Mouse (Mus musculus) heart, embryonic 14.5 days (tissue): ENCODE measurements around the gene Tm9sf3. TPM values are rescaled to one million over a fixed set of nuclear protein-coding genes. Genes with fewer than 3 reads are reported as not detected.
"Not testable (repeated sequence)": the region's sequence is repeated elsewhere in the genome, so short reads cannot be mapped to it uniquely, and the experiment has no call there.

Experiments
- ATAC-seq: fragments of 200-750 bp; cut with Nextera tagmentation; 2 replicates; pipeline ENCODE4 v1.8.0; 2017; ENCODE audit warnings: low read depth, moderate TSS enrichment; ENCODE audit not compliant: insufficient number of reproducible peaks, insufficient read depth, low FRiP score
- H3K27ac ChIP-seq, 2 experiments: fragments of 200-500 bp in 1 of 2; fragments of 300-500 bp in 1 of 2; sonication (generic) in 1 of 2; replicated peaks in 1 of 2; 2 replicates each; pipeline ENCODE4 v1.5.1; 2012 to 2014; ENCODE audit warnings: low read depth in 2 of 2, low read length in 2 of 2, control low read depth in 1 of 2, mild to moderate bottlenecking in 1 of 2, mixed read lengths in 1 of 2; ENCODE audit not compliant: control insufficient read depth in 1 of 2, insufficient read depth in 1 of 2
- H3K27me3 ChIP-seq: fragments of 300-500 bp; sonication (generic); 2 replicates; pipeline ENCODE4 v1.6.1; 2014; ENCODE audit warnings: mild to moderate bottlenecking, low read length, control low read depth; ENCODE audit not compliant: control insufficient read depth, insufficient read depth
- H3K36me3 ChIP-seq: fragments of 300-500 bp; sonication (generic); 2 replicates; pipeline ENCODE4 v1.6.1; 2014; ENCODE audit warnings: mild to moderate bottlenecking, control low read depth, low read length, mixed read lengths; ENCODE audit not compliant: control insufficient read depth, insufficient read depth
- H3K4me1 ChIP-seq, 2 experiments: fragments of 200-500 bp in 1 of 2; fragments of 300-500 bp in 1 of 2; sonication (generic) in 1 of 2; 2 replicates each; pipeline ENCODE4 v1.6.1; 2012 to 2014; ENCODE audit warnings: low read length in 2 of 2, control low read depth in 1 of 2, mixed read lengths in 1 of 2; ENCODE audit not compliant: control insufficient read depth in 2 of 2, insufficient read depth in 2 of 2
- H3K4me2 ChIP-seq: fragments of 300-500 bp; sonication (generic); 2 replicates; pipeline ENCODE4 v1.6.1; 2014; ENCODE audit warnings: mild to moderate bottlenecking, low read length
- H3K4me3 ChIP-seq, 2 experiments: fragments of 200-500 bp in 1 of 2; fragments of 300-500 bp in 1 of 2; sonication (generic) in 1 of 2; 2 replicates each; pipeline ENCODE4 v1.5.1; 2012 to 2014; ENCODE audit warnings: low read length in 2 of 2, mild to moderate bottlenecking in 2 of 2, control low read depth in 1 of 2, low read depth in 1 of 2, moderate library complexity in 1 of 2; ENCODE audit not compliant: control insufficient read depth in 1 of 2, insufficient read depth in 1 of 2
- H3K9ac ChIP-seq: fragments of 300-500 bp; sonication (generic); 2 replicates; pipeline ENCODE4 v1.6.1; 2014; ENCODE audit warnings: mild to moderate bottlenecking, low read length
- H3K9me3 ChIP-seq: fragments of 300-500 bp; sonication (generic); 2 replicates; pipeline ENCODE4 v1.6.1; 2016; ENCODE audit warnings: low read length, control low read depth; ENCODE audit not compliant: control insufficient read depth
- whole genome bisulfite sequencing: fragments of 180-500 bp; shearing (Covaris S2); extraction: QIAGEN DNeasy Blood & Tissue Kit; methylation state at CpG from one replicate; pipeline ENCODE4 v1.1.7; 2014; 5-methylcytosine and 5-hydroxymethylcytosine counted together
- polyA plus RNA-seq: library from polyadenylated mRNA; unstranded; fragments of >200 nt; fragmentation: Nextera tagmentation; extraction: Ambion mirVana; gene quantifications from 2 replicates; pipeline ENCODE4 v1.2.1, GENCODE M21; 2014

Gene Tm9sf3
- polyA plus RNA-seq = 111 and 119 TPM in 2 replicates

DNA sequence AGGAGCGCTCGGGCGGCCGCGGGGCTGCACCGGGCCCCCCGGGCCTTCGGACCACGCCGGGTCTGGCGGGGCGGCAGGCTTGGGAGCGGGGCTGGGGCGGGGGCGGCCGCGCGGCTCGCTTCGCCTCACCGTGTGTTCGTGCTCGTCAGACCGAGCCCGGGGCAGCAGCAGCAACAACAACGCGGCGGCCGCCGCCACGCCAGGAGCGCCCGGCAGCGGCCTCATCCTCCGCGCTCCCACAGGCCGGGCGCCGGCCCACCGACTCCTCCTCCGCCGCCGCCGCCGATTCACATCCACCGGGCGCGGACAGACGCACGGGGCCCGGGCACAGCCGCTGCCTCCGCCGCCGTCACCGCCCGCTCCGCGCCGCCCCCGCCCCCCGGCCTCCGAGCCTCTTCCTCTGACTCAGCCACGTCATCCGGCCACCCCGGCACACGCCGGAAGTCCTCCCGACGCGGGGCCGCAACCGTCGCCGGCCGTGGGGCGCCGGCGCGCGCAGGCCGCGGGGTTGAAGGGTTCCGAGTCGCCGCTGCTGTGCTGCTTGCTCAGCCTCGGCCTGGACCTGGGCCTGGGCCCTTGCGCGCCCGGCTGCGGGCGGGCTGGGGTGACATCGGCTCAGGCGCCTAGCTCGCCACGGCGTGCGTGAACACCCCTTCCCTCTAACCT lies at the start of gene Tm9sf3:
Gene Tm9sf3 (minus strand): TSS at position 368 of the 666 bp plus-strand sequence.
- Histone ChIP-seq H3K27me3 (no peaks in the 10 kb centered on the region), H3K36me3 (peaks cover 8% of the 10 kb centered on the region; the same call in 1 of the 2 replicates), H3K4me1 (peaks cover 0 to 25% of the 10 kb centered on the region in 2 experiments; a peak in 3 of 4 replicates), H3K9me3 (no peaks in the 10 kb centered on the region), H3K27ac (peak within 1 kb of the TSS; percentile 94 to 99), H3K4me2 (peak within 1 kb of the TSS; percentile 68), H3K4me3 (peak within 1 kb of the TSS; percentile 91 to 96), H3K9ac (peak within 1 kb of the TSS; percentile 97)
- under 1% methylated on average over 84 of the region's 98 CpGs for whole genome bisulfite sequencing
- peak; percentile 86 for ATAC-seq

DNA sequence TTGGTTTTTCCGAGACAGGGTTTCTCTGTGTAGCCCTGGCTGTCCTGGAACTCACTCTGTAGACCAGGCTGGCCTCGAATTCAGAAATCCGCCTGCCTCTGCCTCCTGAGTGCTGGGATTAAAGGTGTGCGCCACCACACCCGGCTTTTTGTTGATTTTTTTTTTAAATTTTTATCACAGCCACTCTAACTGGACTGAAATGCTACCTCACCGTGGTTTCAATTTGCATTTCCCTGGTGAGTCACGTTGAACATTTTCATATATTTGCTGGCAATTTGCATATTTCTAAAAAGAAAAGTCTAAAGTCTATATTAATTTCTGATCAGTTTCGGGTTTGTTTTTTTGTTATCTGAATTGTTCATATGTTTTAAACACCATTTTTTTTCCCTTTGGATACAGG lies 48.8 kb upstream of the Tm9sf3 start:
- H3K36me3 ChIP-seq, H3K4me3 ChIP-seq, H3K27ac ChIP-seq, H3K4me2 ChIP-seq, ATAC-seq, H3K4me1 ChIP-seq, H3K9ac ChIP-seq, H3K27me3 ChIP-seq, H3K9me3 ChIP-seq: not testable (repeated sequence)
- 87% methylated on average over 8 of the region's 8 CpGs for WGBS

DNA sequence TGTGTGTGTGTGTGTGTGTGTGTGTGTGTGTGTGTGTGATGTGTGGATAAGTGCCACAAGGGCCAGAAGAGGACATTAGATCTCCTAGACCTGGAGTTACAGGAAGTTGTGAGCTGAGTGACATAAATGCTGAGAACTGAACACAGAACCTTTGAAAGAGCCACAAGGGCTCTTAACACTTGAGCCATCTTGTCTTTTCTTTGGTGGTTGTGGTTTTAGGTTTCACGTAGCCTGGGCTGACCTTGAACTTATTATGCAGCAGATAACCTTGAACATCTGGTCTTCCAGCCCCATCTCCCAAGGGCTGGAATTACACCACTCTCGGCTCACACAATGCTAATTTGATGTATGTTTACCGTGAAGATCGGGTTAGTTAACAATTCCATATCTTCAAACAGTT lies 48.2 kb upstream of the Tm9sf3 start:
- Histone ChIP-seq H3K4me1 (peaks cover 2 to 8% of the 10 kb centered on the region in 2 experiments; a peak in 2 of 4 replicates), H3K4me2 (no peak overlapping the region), H3K9me3 (no peaks in the 10 kb centered on the region), H3K27ac (no peak overlapping the region), H3K9ac (no peak overlapping the region), H3K36me3 (no peaks in the 10 kb centered on the region), H3K27me3 (no peaks in the 10 kb centered on the region), H3K4me3 (no peak overlapping the region)
- 76% methylated on average over 4 of the region's 4 CpGs for WGBS
- ATAC-seq = no peak

DNA sequence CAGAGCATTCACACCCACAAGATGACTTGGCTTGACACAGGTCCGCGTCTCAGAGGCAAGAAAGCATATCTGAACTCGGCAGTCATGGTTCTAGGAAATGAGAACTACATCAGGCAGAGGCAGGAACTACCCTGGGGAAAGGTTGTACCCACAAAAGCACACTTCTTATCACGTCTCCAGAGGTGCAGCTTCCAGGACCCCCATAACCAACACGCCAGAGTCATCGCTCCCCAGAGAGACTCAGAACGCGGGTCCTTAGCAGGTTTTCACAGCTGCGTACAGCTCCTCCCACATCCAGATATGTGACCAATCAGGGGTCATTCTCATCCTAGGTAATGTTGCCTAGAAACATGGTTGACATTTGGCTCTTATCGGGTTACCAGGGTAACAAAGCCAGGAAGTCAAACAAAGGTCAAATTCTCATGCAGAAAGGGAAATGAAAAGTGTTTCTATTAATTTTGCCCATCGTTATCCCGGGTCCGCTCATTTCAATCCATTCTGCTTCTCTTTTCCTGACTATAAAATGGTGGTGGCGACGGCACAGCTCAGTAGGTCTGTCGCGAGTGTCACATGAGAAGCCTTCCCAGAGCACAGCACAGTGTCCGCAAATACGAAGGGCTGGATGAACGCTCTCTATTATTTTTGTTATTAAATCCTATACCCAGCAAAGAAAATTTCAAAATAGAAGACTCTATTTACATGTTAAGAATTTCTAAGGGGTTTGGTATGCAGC lies 47.3 kb upstream of the Tm9sf3 start:
- H3K9me3 ChIP-seq = no peaks in the 10 kb centered on the region
- H3K4me1 ChIP-seq = peaks cover 2 to 8% of the 10 kb centered on the region in 2 experiments; a peak in 2 of 4 replicates
- peak overlapping the region; percentile 34 to 37 for H3K4me3 ChIP-seq
- H3K9ac ChIP-seq = no peak overlapping the region; the same call in 1 of the 2 replicates
- 16% methylated on average over 20 of the region's 20 CpGs for WGBS
- no peak for ATAC-seq
- no peaks in the 10 kb centered on the region for H3K36me3 ChIP-seq
- H3K27me3 ChIP-seq = no peaks in the 10 kb centered on the region
- peak overlapping the region; percentile 72 for H3K4me2 ChIP-seq
- no peak overlapping the region for H3K27ac ChIP-seq

DNA sequence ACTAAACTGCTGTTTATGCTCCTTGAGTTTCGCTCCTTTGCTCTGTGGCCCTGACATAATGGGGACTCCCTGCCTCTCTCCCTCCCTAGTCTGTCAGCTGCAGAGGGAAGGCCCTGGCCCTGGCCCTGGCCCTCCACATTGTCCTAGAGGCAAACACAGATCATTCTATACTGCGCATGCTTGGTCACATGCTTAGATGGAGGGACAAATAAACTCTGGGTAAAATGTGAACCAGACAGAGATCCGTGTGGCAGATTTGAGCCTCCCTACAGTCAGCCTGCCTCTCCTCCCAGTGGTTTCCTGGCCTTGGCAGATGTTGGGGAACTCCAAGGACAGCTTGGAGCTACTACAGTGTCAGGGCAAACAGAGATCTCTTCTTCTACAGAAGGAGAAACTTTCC lies 40.1 kb upstream of the Tm9sf3 start:
- H3K9me3 ChIP-seq = no peaks in the 10 kb centered on the region
- no peaks in the 10 kb centered on the region for H3K27me3 ChIP-seq
- H3K4me1 ChIP-seq = no peaks in the 10 kb centered on the region
- H3K27ac ChIP-seq = no peak overlapping the region
- no peaks in the 10 kb centered on the region for H3K36me3 ChIP-seq
- H3K9ac ChIP-seq = no peak overlapping the region
- WGBS = 67% methylated on average over 3 of the region's 3 CpGs
- no peak overlapping the region for H3K4me2 ChIP-seq
- ATAC-seq = no peak
- H3K4me3 ChIP-seq = no peak overlapping the region

DNA sequence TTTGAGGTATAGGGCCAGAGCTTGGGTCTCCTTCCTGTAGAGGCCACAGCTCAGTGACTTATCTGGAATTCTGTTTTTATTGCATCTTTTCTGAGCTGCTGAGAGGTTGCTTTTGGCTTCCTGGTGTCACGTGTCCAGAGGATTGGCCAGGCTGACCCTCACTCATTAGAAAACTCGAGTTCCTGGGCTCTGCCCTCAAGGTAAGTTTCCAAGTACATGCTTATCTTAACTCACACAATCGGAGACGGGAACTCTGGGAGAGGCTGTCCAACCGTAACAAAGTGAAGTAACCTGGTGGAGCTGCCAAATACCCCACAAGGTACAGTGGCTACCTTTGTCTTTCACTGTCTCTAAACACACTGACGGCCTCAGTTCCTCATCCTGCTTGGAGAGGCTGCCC lies 39.6 kb upstream of the Tm9sf3 start:
- Histone ChIP-seq H3K9ac (no peak overlapping the region), H3K4me2 (no peak overlapping the region), H3K27ac (no peak overlapping the region), H3K36me3 (no peaks in the 10 kb centered on the region), H3K4me1 (no peaks in the 10 kb centered on the region), H3K9me3 (no peaks in the 10 kb centered on the region), H3K4me3 (no peak overlapping the region), H3K27me3 (no peaks in the 10 kb centered on the region)
- 41% methylated on average over 6 of the region's 6 CpGs for WGBS
- no peak for ATAC-seq

DNA sequence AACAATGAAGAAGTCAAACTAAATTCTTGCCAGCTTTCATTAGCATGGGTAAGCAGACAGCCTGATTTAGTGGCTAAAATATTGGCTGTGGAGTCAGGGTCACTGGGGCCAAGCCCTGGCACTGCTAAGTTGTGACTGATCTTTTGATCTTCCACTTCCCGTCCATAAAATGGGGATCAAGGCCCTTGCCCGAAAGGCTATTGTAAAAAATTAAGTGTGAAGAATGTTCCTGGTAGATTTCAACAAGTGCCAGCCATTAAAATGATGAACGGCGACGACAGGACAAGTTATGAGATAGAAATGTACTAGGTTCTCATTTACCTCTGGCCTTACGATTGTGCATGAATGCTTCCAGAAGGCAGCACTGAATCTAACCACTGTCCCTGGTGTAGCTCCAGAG lies 38.1 kb upstream of the Tm9sf3 start:
- Histone ChIP-seq H3K4me2 (no peak overlapping the region), H3K9me3 (no peaks in the 10 kb centered on the region), H3K27me3 (no peaks in the 10 kb centered on the region), H3K4me1 (no peaks in the 10 kb centered on the region), H3K4me3 (no peak overlapping the region), H3K36me3 (no peaks in the 10 kb centered on the region), H3K9ac (no peak overlapping the region), H3K27ac (no peak overlapping the region)
- ATAC-seq = no peak
- 64% methylated on average over 6 of the region's 6 CpGs for WGBS
